Mouse (Mus musculus) forebrain, embryonic 14.5 days (tissue): ENCODE measurements around the gene Tcaim. TPM values are rescaled to one million over a fixed set of nuclear protein-coding genes. Genes with fewer than 3 reads are reported as not detected.

Experiments used
- ATAC-seq: fragments of 200-750 bp; cut with Nextera tagmentation; 2 replicates; pipeline ENCODE4 v1.8.0; 2017; ENCODE audit warnings: mild to moderate bottlenecking, moderate library complexity
- DNase-seq: peaks from one replicate; pipeline ENCODE4 v3.0.0-alpha.2; 2015; ENCODE audit warnings: low spot score
- H3K27ac ChIP-seq: fragments of 300-500 bp; sonication (generic); 2 replicates; pipeline ENCODE4 v1.5.1; 2014; ENCODE audit warnings: low read depth, mild to moderate bottlenecking, control low read depth, low read length, moderate library complexity
- H3K27me3 ChIP-seq: fragments of 300-500 bp; sonication (generic); replicated peaks from 2 replicates; pipeline ENCODE4 v1.6.1; 2014; ENCODE audit warnings: low read length, control low read depth, mixed read lengths; ENCODE audit not compliant: control insufficient read depth, insufficient read depth
- H3K36me3 ChIP-seq: fragments of 300-500 bp; sonication (generic); 2 replicates; pipeline ENCODE4 v1.6.1; 2014; ENCODE audit warnings: low read length, control low read depth; ENCODE audit not compliant: control insufficient read depth, insufficient read depth
- H3K4me1 ChIP-seq: fragments of 300-500 bp; sonication (generic); 2 replicates; pipeline ENCODE4 v1.6.1; 2014; ENCODE audit warnings: antibody characterized with exemption, low read length, control low read depth; ENCODE audit not compliant: control insufficient read depth, insufficient read depth
- H3K4me2 ChIP-seq: fragments of 300-500 bp; sonication (generic); 2 replicates; pipeline ENCODE4 v1.6.1; 2014; ENCODE audit warnings: mild to moderate bottlenecking, control low read depth, low read length
- H3K4me3 ChIP-seq: fragments of 300-500 bp; sonication (generic); 2 replicates; pipeline ENCODE4 v1.5.1; 2014; ENCODE audit warnings: low read depth, low read length, control low read depth
- H3K9ac ChIP-seq: fragments of 300-500 bp; sonication (generic); 2 replicates; pipeline ENCODE4 v1.6.1; 2014; ENCODE audit warnings: mild to moderate bottlenecking, low read length, control low read depth, moderate library complexity
- H3K9me3 ChIP-seq: fragments of 300-500 bp; sonication (generic); replicated peaks from 2 replicates; pipeline ENCODE4 v1.6.1; 2016; ENCODE audit warnings: low read length, control low read depth, mixed read lengths; ENCODE audit not compliant: control insufficient read depth
- WGBS: fragments of 180-500 bp; shearing (Covaris S2); extraction: QIAGEN DNeasy Blood & Tissue Kit; methylation state at CpG from one replicate; pipeline ENCODE4 v1.1.7; 2014; 5-methylcytosine and 5-hydroxymethylcytosine counted together
- polyA plus RNA-seq: library from polyadenylated mRNA; unstranded; fragments of >200 nt; fragmentation: Nextera tagmentation; extraction: Ambion mirVana; gene quantifications from 2 replicates; pipeline ENCODE4 v1.2.1, GENCODE M21; 2014

The Tcaim gene
- polyA plus RNA-seq: 6.3 TPM in 2 replicates

- H3K4me1 ChIP-seq: peaks cover 9% of the 10 kb centered on the region; the same call in 1 of the 2 replicates
- H3K4me2 ChIP-seq: peak within 1 kb of the TSS; percentile 72
- 0 out of 2 replicates have a peak, but pooled peaks cover 3% of the 10 kb centered on the region for H3K36me3 ChIP-seq
- no peaks in the 10 kb centered on the region for H3K9me3 ChIP-seq
- H3K4me3 ChIP-seq: peak within 1 kb of the TSS; percentile 58
- peak within 1 kb of the TSS; percentile 90 for H3K27ac ChIP-seq
- 8% methylated on average over 42 of the region's 42 CpGs for whole genome bisulfite sequencing
- no peaks in the 10 kb centered on the region for H3K27me3 ChIP-seq
- ATAC-seq (peak; percentile 99), DNase-seq (peak; percentile 96)
- H3K9ac ChIP-seq: peak within 1 kb of the TSS; percentile 79
Observed at GRCm38 (mm10) chr9:122805053-122805844, at the start of gene Tcaim. Gene Tcaim, plus strand, starts transcription at chr9:122805539.

GRCm38 (mm10) chr9:122757614-122758013 lies 47.7 kb upstream of the Tcaim start:
- Histone ChIP-seq H3K4me3 (no peak overlapping the region), H3K27ac (no peak overlapping the region), H3K4me1 (no peaks in the 10 kb centered on the region), H3K9ac (no peak overlapping the region), H3K27me3 (no peaks in the 10 kb centered on the region), H3K36me3 (no peaks in the 10 kb centered on the region), H3K9me3 (no peaks in the 10 kb centered on the region), H3K4me2 (no peak overlapping the region)
- ATAC-seq (no peak), DNase-seq (no peak)
- WGBS: 50% methylated on average over 2 of the region's 2 CpGs

GRCm38 (mm10) chr9:122760111-122760510 lies 45.2 kb upstream of the Tcaim start:
- ATAC-seq: no peak
- Histone ChIP-seq H3K36me3 (no peaks in the 10 kb centered on the region), H3K9me3 (no peaks in the 10 kb centered on the region), H3K4me2 (no peak overlapping the region), H3K27ac (no peak overlapping the region), H3K9ac (no peak overlapping the region), H3K27me3 (no peaks in the 10 kb centered on the region), H3K4me1 (no peaks in the 10 kb centered on the region), H3K4me3 (no peak overlapping the region)
- no peak for DNase-seq

- Histone ChIP-seq H3K9me3 (no peaks in the 10 kb centered on the region), H3K4me1 (no peaks in the 10 kb centered on the region), H3K4me3 (no peak overlapping the region), H3K9ac (no peak overlapping the region), H3K27me3 (no peaks in the 10 kb centered on the region), H3K4me2 (no peak overlapping the region), H3K27ac (no peak overlapping the region), H3K36me3 (no peaks in the 10 kb centered on the region)
- ATAC-seq (no peak), DNase-seq (no peak)
- 66% methylated on average over 5 of the region's 5 CpGs for WGBS
Observed at GRCm38 (mm10) chr9:122785231-122785630, 20.1 kb upstream of the Tcaim start.

- ATAC-seq: no peak
- H3K4me2 ChIP-seq: no peak overlapping the region
- no peaks in the 10 kb centered on the region for H3K4me1 ChIP-seq
- no peak overlapping the region for H3K9ac ChIP-seq
- no peak overlapping the region for H3K27ac ChIP-seq
- no peak overlapping the region for H3K4me3 ChIP-seq
- 93% methylated on average over 1 of the region's 1 CpGs for WGBS
- no peaks in the 10 kb centered on the region for H3K9me3 ChIP-seq
- no peaks in the 10 kb centered on the region for H3K36me3 ChIP-seq
- no peak for DNase-seq
- H3K27me3 ChIP-seq: no peaks in the 10 kb centered on the region
Observed at GRCm38 (mm10) chr9:122786534-122786933, 18.8 kb upstream of the Tcaim start.

GRCm38 (mm10) chr9:122805845-122806341 lies 554 bp downstream of the Tcaim start:
- peak overlapping the region; percentile 79 for H3K9ac ChIP-seq
- no peaks in the 10 kb centered on the region for H3K27me3 ChIP-seq
- H3K4me2 ChIP-seq: peak overlapping the region; percentile 72
- H3K27ac ChIP-seq: peak overlapping the region; percentile 90
- WGBS: 14% methylated on average over 10 of the region's 10 CpGs
- no peak for DNase-seq
- H3K36me3 ChIP-seq: 0 out of 2 replicates have a peak, but pooled peaks cover 3% of the 10 kb centered on the region
- ATAC-seq: no peak; the same call in 1 of the 2 replicates
- H3K4me1 ChIP-seq: peaks cover 9% of the 10 kb centered on the region; the same call in 1 of the 2 replicates
- peak overlapping the region; percentile 58 for H3K4me3 ChIP-seq
- no peaks in the 10 kb centered on the region for H3K9me3 ChIP-seq

- H3K4me2 ChIP-seq: no peak overlapping the region
- no peaks in the 10 kb centered on the region for H3K9me3 ChIP-seq
- 0 out of 2 replicates have a peak, but pooled peaks cover 6% of the 10 kb centered on the region for H3K36me3 ChIP-seq
- ATAC-seq (no peak), DNase-seq (no peak)
- peaks cover 9% of the 10 kb centered on the region; the same call in 1 of the 2 replicates for H3K4me1 ChIP-seq
- H3K27ac ChIP-seq: no peak overlapping the region
- no peak overlapping the region for H3K4me3 ChIP-seq
- 95% methylated on average over 2 of the region's 2 CpGs for WGBS
- H3K27me3 ChIP-seq: no peaks in the 10 kb centered on the region
- no peak overlapping the region for H3K9ac ChIP-seq
Observed at GRCm38 (mm10) chr9:122807186-122807585, 1.8 kb downstream of the Tcaim start.

GRCm38 (mm10) chr9:122810212-122810611 lies 4.9 kb downstream of the Tcaim start:
- Histone ChIP-seq H3K9me3 (no peaks in the 10 kb centered on the region), H3K9ac (no peak overlapping the region), H3K4me3 (no peak overlapping the region), H3K27me3 (no peaks in the 10 kb centered on the region), H3K36me3 (peaks cover 18% of the 10 kb centered on the region; the same call in 1 of the 2 replicates), H3K4me2 (no peak overlapping the region), H3K27ac (no peak overlapping the region), H3K4me1 (peaks cover 9% of the 10 kb centered on the region; the same call in 1 of the 2 replicates)
- no peak for ATAC-seq
- DNase-seq: no peak
- 91% methylated on average over 3 of the region's 3 CpGs for WGBS

GRCm38 (mm10) chr9:122812386-122812785 lies 7.0 kb downstream of the Tcaim start:
- H3K4me3 ChIP-seq: no peak overlapping the region
- WGBS: 84% methylated on average over 5 of the region's 5 CpGs
- H3K9ac ChIP-seq: no peak overlapping the region
- H3K4me1 ChIP-seq: no peaks in the 10 kb centered on the region
- H3K27ac ChIP-seq: no peak overlapping the region
- no peak for ATAC-seq
- peaks cover 29% of the 10 kb centered on the region; the same call in 1 of the 2 replicates for H3K36me3 ChIP-seq
- no peaks in the 10 kb centered on the region for H3K27me3 ChIP-seq
- H3K9me3 ChIP-seq: no peaks in the 10 kb centered on the region
- DNase-seq: no peak
- H3K4me2 ChIP-seq: no peak overlapping the region
